Mouse (Mus musculus): Measurements from ENCODE around the gene Aftph. TPM values are rescaled to one million over a fixed set of nuclear protein-coding genes. Genes with fewer than 3 reads are reported as not detected.
"Not testable (repeated sequence)": the region's sequence is repeated elsewhere in the genome, so short reads cannot be mapped to it uniquely, and the experiment has no call there.

Gene Aftph
- polyA plus RNA-seq, 1 experiment from 2014 or later = 9.2 TPM

GRCm38 (mm10) chr11:20776668-20777067 is 35.3 kb upstream of the Aftph start:
- Histone ChIP-seq H3K4me1 (replicated peaks) (no peaks in the 10 kb centered on the region), H3K9me3 (replicated peaks) (no peaks in the 10 kb centered on the region), H3K36me3 (no peaks in the 10 kb centered on the region), H3K27me3 (no peaks in the 10 kb centered on the region), H3K4me3 (no peak overlapping the region), H3K27ac (no peak overlapping the region), H3K4me2 (no peak overlapping the region), H3K9ac (no peak overlapping the region)
- no peak for ATAC-seq (replicated peaks; ENCODE audit: insufficient number of reproducible peaks, insufficient read depth, low FRiP score, low read depth)

- no peak overlapping the region for H3K9ac ChIP-seq
- no peak for ATAC-seq (replicated peaks; ENCODE audit: insufficient number of reproducible peaks, insufficient read depth, low FRiP score, low read depth)
- no peak overlapping the region for H3K27ac ChIP-seq
- no peak overlapping the region for H3K4me3 ChIP-seq
- no peaks in the 10 kb centered on the region for H3K4me1 ChIP-seq (replicated peaks)
- no peak overlapping the region for H3K4me2 ChIP-seq
- 73% methylated on average over 1 of the region's 1 CpGs for WGBS
- no peaks in the 10 kb centered on the region for H3K36me3 ChIP-seq
- H3K27me3 ChIP-seq = no peaks in the 10 kb centered on the region
- H3K9me3 ChIP-seq (replicated peaks) = no peaks in the 10 kb centered on the region
Observed at GRCm38 (mm10) chr11:20772642-20773041, 31.3 kb upstream of the Aftph start.

- not testable (repeated sequence) for H3K4me2 ChIP-seq; H3K9ac ChIP-seq; H3K9me3 ChIP-seq (replicated peaks); H3K27me3 ChIP-seq; H3K4me1 ChIP-seq (replicated peaks); ATAC-seq (replicated peaks; ENCODE audit: insufficient number of reproducible peaks, insufficient read depth, low FRiP score, low read depth); H3K4me3 ChIP-seq; H3K36me3 ChIP-seq; H3K27ac ChIP-seq
- WGBS = 72% methylated on average over 9 of the region's 9 CpGs
Observed at GRCm38 (mm10) chr11:20771827-20772226, 30.4 kb upstream of the Aftph start.

GRCm38 (mm10) chr11:20761984-20762383 is 20.6 kb upstream of the Aftph start:
- H3K4me2 ChIP-seq; H3K27me3 ChIP-seq; H3K4me1 ChIP-seq (replicated peaks); H3K9ac ChIP-seq; H3K36me3 ChIP-seq; H3K27ac ChIP-seq; H3K4me3 ChIP-seq; ATAC-seq (replicated peaks; ENCODE audit: insufficient number of reproducible peaks, insufficient read depth, low FRiP score, low read depth); H3K9me3 ChIP-seq (replicated peaks): not testable (repeated sequence)
- 85% methylated on average over 10 of the region's 10 CpGs for WGBS

GRCm38 (mm10) chr11:20750573-20750972 is 9.2 kb upstream of the Aftph start:
- no peak overlapping the region for H3K4me2 ChIP-seq
- H3K36me3 ChIP-seq = no peaks in the 10 kb centered on the region
- no peak overlapping the region for H3K27ac ChIP-seq
- no peaks in the 10 kb centered on the region for H3K27me3 ChIP-seq
- no peaks in the 10 kb centered on the region for H3K4me1 ChIP-seq (replicated peaks)
- no peak for ATAC-seq (replicated peaks; ENCODE audit: insufficient number of reproducible peaks, insufficient read depth, low FRiP score, low read depth)
- no peak overlapping the region for H3K4me3 ChIP-seq
- H3K9ac ChIP-seq = no peak overlapping the region
- H3K9me3 ChIP-seq (replicated peaks) = no peaks in the 10 kb centered on the region
- WGBS = 69% methylated on average over 2 of the region's 2 CpGs

- ATAC-seq (replicated peaks; ENCODE audit: insufficient number of reproducible peaks, insufficient read depth, low FRiP score, low read depth) = no peak
- H3K27me3 ChIP-seq = no peaks in the 10 kb centered on the region
- H3K9me3 ChIP-seq (replicated peaks) = no peaks in the 10 kb centered on the region
- no peak overlapping the region for H3K4me2 ChIP-seq
- no peak overlapping the region for H3K4me3 ChIP-seq
- no peak overlapping the region for H3K9ac ChIP-seq
- peaks cover 3% of the 10 kb centered on the region; the same call in 1 of the 2 replicates for H3K4me1 ChIP-seq (replicated peaks)
- no peak overlapping the region for H3K27ac ChIP-seq
- H3K36me3 ChIP-seq = no peaks in the 10 kb centered on the region
Observed at GRCm38 (mm10) chr11:20743353-20743752, 2.0 kb upstream of the Aftph start.

GRCm38 (mm10) chr11:20742361-20742897 is 1.0 kb upstream of the Aftph start:
- Histone ChIP-seq H3K27ac (peak overlapping the region; percentile 90), H3K4me2 (peak overlapping the region; percentile 80), H3K36me3 (no peaks in the 10 kb centered on the region), H3K9ac (peak overlapping the region; percentile 90), H3K4me1 (replicated peaks) (peaks cover 3% of the 10 kb centered on the region; the same call in 1 of the 2 replicates), H3K4me3 (peak overlapping the region; percentile 88), H3K9me3 (replicated peaks) (no peaks in the 10 kb centered on the region), H3K27me3 (no peaks in the 10 kb centered on the region)
- ATAC-seq (replicated peaks; ENCODE audit: insufficient number of reproducible peaks, insufficient read depth, low FRiP score, low read depth) = no peak
- WGBS = under 1% methylated on average over 9 of the region's 9 CpGs

- no peaks in the 10 kb centered on the region for H3K27me3 ChIP-seq
- WGBS = under 1% methylated on average over 44 of the region's 56 CpGs
- peak overlapping the region; percentile 88 for H3K4me3 ChIP-seq
- peak overlapping the region; percentile 90 for H3K27ac ChIP-seq
- H3K9me3 ChIP-seq (replicated peaks) = no peaks in the 10 kb centered on the region
- H3K4me1 ChIP-seq (replicated peaks) = peaks cover 3% of the 10 kb centered on the region; the same call in 1 of the 2 replicates
- peak overlapping the region; percentile 90 for H3K9ac ChIP-seq
- H3K4me2 ChIP-seq = peak overlapping the region; percentile 80
- H3K36me3 ChIP-seq = no peaks in the 10 kb centered on the region
- ATAC-seq (replicated peaks; ENCODE audit: insufficient number of reproducible peaks, insufficient read depth, low FRiP score, low read depth) = peak; percentile 20
Observed at GRCm38 (mm10) chr11:20740481-20741200, 748 bp downstream of the Aftph start.

- Histone ChIP-seq H3K9me3 (replicated peaks) (no peaks in the 10 kb centered on the region), H3K4me2 (no peak overlapping the region), H3K36me3 (no peaks in the 10 kb centered on the region), H3K27ac (peak overlapping the region; percentile 21; the same call in 1 of the 2 replicates), H3K4me1 (replicated peaks) (peaks cover 15% of the 10 kb centered on the region), H3K27me3 (no peaks in the 10 kb centered on the region), H3K4me3 (no peak overlapping the region), H3K9ac (no peak overlapping the region)
- WGBS = 63% methylated on average over 3 of the region's 3 CpGs
- no peak for ATAC-seq (replicated peaks; ENCODE audit: insufficient number of reproducible peaks, insufficient read depth, low FRiP score, low read depth)
Observed at GRCm38 (mm10) chr11:20734066-20734465, 7.3 kb downstream of the Aftph start.

GRCm38 (mm10) chr11:20733486-20734030 is 7.8 kb downstream of the Aftph start:
- no peak for ATAC-seq (replicated peaks; ENCODE audit: insufficient number of reproducible peaks, insufficient read depth, low FRiP score, low read depth)
- Histone ChIP-seq H3K9ac (no peak overlapping the region), H3K27me3 (no peaks in the 10 kb centered on the region), H3K4me3 (no peak overlapping the region), H3K36me3 (no peaks in the 10 kb centered on the region), H3K27ac (peak overlapping the region; percentile 21; the same call in 1 of the 2 replicates), H3K9me3 (replicated peaks) (no peaks in the 10 kb centered on the region), H3K4me2 (no peak overlapping the region), H3K4me1 (replicated peaks) (peaks cover 15% of the 10 kb centered on the region)
- WGBS = 34% methylated on average over 3 of the region's 3 CpGs

- Histone ChIP-seq H3K27ac (no peak overlapping the region), H3K9ac (no peak overlapping the region), H3K4me3 (no peak overlapping the region), H3K9me3 (replicated peaks) (no peaks in the 10 kb centered on the region), H3K4me1 (replicated peaks) (peaks cover 11% of the 10 kb centered on the region), H3K27me3 (no peaks in the 10 kb centered on the region), H3K36me3 (peaks cover 7% of the 10 kb centered on the region; the same call in 1 of the 2 replicates), H3K4me2 (no peak overlapping the region)
- 86% methylated on average over 1 of the region's 1 CpGs for WGBS
- ATAC-seq (replicated peaks; ENCODE audit: insufficient number of reproducible peaks, insufficient read depth, low FRiP score, low read depth) = no peak
Observed at GRCm38 (mm10) chr11:20729403-20729802, 12.0 kb downstream of the Aftph start.

- ATAC-seq (replicated peaks; ENCODE audit: insufficient number of reproducible peaks, insufficient read depth, low FRiP score, low read depth) = no peak
- 83% methylated on average over 2 of the region's 2 CpGs for WGBS
- Histone ChIP-seq H3K9ac (no peak overlapping the region), H3K36me3 (peaks cover 7% of the 10 kb centered on the region; the same call in 1 of the 2 replicates), H3K27me3 (no peaks in the 10 kb centered on the region), H3K4me1 (replicated peaks) (no peaks in the 10 kb centered on the region), H3K4me2 (no peak overlapping the region), H3K27ac (no peak overlapping the region), H3K4me3 (no peak overlapping the region), H3K9me3 (replicated peaks) (no peaks in the 10 kb centered on the region)
Observed at GRCm38 (mm10) chr11:20728044-20728443, 13.3 kb downstream of the Aftph start.

Measured in heart, embryonic 15.5 days (tissue).